Mouse (Mus musculus) kidney, postnatal 0 days (tissue): ENCODE data around the gene Capn6. TPM values are rescaled to one million over a fixed set of nuclear protein-coding genes. Genes with fewer than 3 reads are reported as not detected.

ENCODE experiments used
- ATAC-seq: fragments of 200-750 bp; cut with Nextera tagmentation; replicated peaks from 2 replicates; pipeline ENCODE4 v1.8.0; 2017; ENCODE audit warnings: low read depth, moderate number of reproducible peaks, moderate TSS enrichment, moderate library complexity; ENCODE audit not compliant: low FRiP score
- DNase-seq: peaks from one replicate; pipeline ENCODE4 v3.0.0-alpha.2; 2016; ENCODE audit warnings: low spot score
- H3K27ac ChIP-seq: fragments of 300-500 bp; sonication (generic); 2 replicates; pipeline ENCODE4 v1.5.1; 2014; ENCODE audit warnings: mild to moderate bottlenecking
- H3K27me3 ChIP-seq: fragments of 300-500 bp; sonication (generic); 2 replicates; pipeline ENCODE4 v1.6.1; 2014; ENCODE audit warnings: low read length, mixed read lengths; ENCODE audit not compliant: insufficient read depth
- H3K36me3 ChIP-seq: fragments of 300-500 bp; sonication (generic); 2 replicates; pipeline ENCODE4 v1.6.1; 2014; ENCODE audit warnings: low read length, mixed read lengths; ENCODE audit not compliant: insufficient read depth
- H3K4me1 ChIP-seq: fragments of 300-500 bp; sonication (generic); replicated peaks from 2 replicates; pipeline ENCODE4 v1.6.1; 2014; ENCODE audit warnings: antibody characterized with exemption, low read length, mixed read lengths; ENCODE audit not compliant: insufficient read depth
- H3K4me2 ChIP-seq: fragments of 300-500 bp; sonication (generic); 2 replicates; pipeline ENCODE4 v1.6.1; 2014; ENCODE audit warnings: mild to moderate bottlenecking, low read length, moderate library complexity, mixed read lengths
- H3K4me3 ChIP-seq: fragments of 300-500 bp; sonication (generic); replicated peaks from 2 replicates; pipeline ENCODE4 v1.5.1; 2014; ENCODE audit warnings: low read depth, low read length
- H3K9ac ChIP-seq: fragments of 300-500 bp; sonication (generic); 2 replicates; pipeline ENCODE4 v1.6.1; 2014; ENCODE audit warnings: low read depth, low read length
- H3K9me3 ChIP-seq: fragments of 300-500 bp; sonication (generic); replicated peaks from 2 replicates; pipeline ENCODE4 v1.6.1; 2016; ENCODE audit warnings: low read length, inconsistent platforms, mixed read lengths
- CTCF ChIP-seq: IDR thresholded peaks from 2 replicates; pipeline ENCODE4 v1.5.1; 2016; ENCODE audit warnings: antibody characterized with exemption, low read depth, mild to moderate bottlenecking, moderate library complexity
- WGBS: fragments of 180-500 bp; shearing (Covaris S2); extraction: QIAGEN DNeasy Blood & Tissue Kit; methylation state at CpG from one replicate; pipeline ENCODE4 v1.1.7; 2014; 5-methylcytosine and 5-hydroxymethylcytosine counted together
- polyA plus RNA-seq: library from polyadenylated mRNA; unstranded; fragments of >200 nt; fragmentation: Nextera tagmentation; extraction: Ambion mirVana; gene quantifications from 2 replicates; pipeline ENCODE4 v1.2.1, GENCODE M21; 2015

Capn6 gene
- polyA plus RNA-seq = 82.8 and 84.0 TPM in 2 replicates

DNA sequence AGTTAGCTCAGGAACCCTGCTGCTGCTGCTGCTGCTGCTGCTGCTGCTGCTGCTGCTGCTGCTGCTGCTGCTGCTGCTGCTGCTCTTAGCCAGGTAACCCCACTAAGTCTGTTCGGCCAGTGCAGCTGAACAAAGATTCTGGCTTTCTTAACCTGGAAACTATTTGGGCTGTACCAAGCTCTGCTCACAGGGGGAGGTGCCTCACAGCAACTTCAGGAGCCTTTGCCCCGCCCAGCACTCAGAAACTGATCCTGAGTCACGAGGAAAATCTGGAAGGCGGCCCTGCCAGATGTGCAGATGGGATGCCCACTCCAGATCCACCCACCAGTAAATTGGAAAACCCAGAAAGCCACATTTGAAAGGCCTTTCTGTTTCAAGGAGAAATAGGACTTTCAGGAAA is at the start of gene Capn6:
TSS of gene Capn6 (minus strand) at position 203 of the 400 bp plus-strand sequence.
- no peak for TF ChIP-seq CTCF
- H3K9ac ChIP-seq = no peak within 1 kb of the TSS
- H3K36me3 ChIP-seq = no peaks in the 10 kb centered on the region
- H3K27ac ChIP-seq = no peak within 1 kb of the TSS
- H3K4me1 ChIP-seq = no peaks in the 10 kb centered on the region
- peak within 1 kb of the TSS; percentile 29 for H3K4me3 ChIP-seq
- H3K9me3 ChIP-seq = no peaks in the 10 kb centered on the region
- H3K27me3 ChIP-seq = no peaks in the 10 kb centered on the region
- ATAC-seq (peak; percentile 76), DNase-seq (peak; percentile 74)
- peak within 1 kb of the TSS; percentile 45 for H3K4me2 ChIP-seq
- 37% methylated on average over 4 of the region's 4 CpGs for WGBS

DNA sequence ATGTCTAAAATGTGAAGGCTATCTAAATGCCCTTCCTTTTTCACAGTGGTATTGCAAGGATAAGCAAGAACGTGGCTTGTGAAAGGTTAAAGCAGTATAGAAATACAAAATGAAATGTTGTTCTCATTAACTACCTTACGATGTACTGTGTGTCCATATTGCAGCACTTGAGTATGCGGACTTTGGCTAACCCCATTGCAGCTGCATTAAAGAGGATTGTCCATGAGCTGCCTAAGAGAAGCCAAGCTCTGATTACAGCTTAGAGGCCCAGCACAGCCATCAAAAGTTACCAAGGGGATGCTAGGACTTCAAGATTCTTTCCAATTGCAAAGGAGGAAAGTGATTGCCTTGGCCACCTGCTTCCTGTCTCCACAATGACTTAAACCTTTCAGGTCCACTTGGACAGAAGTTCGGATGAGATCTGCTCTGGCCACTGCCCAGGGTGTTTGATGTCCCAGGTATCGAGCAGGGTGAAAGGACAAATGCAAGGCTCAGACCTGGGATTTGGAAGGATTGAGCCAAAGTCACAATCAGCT is 40.0 kb upstream of the Capn6 start:
- no peak overlapping the region for H3K4me3 ChIP-seq
- H3K4me2 ChIP-seq = no peak overlapping the region
- ATAC-seq (no peak), DNase-seq (no peak)
- H3K4me1 ChIP-seq = no peaks in the 10 kb centered on the region
- 74% methylated on average over 5 of the region's 5 CpGs for WGBS
- H3K9me3 ChIP-seq = no peaks in the 10 kb centered on the region
- H3K27me3 ChIP-seq = 0 out of 2 replicates have a peak, but pooled peaks cover 3% of the 10 kb centered on the region
- no peak overlapping the region for H3K9ac ChIP-seq
- no peaks in the 10 kb centered on the region for H3K36me3 ChIP-seq
- H3K27ac ChIP-seq = no peak overlapping the region
- no peak for TF ChIP-seq CTCF

DNA sequence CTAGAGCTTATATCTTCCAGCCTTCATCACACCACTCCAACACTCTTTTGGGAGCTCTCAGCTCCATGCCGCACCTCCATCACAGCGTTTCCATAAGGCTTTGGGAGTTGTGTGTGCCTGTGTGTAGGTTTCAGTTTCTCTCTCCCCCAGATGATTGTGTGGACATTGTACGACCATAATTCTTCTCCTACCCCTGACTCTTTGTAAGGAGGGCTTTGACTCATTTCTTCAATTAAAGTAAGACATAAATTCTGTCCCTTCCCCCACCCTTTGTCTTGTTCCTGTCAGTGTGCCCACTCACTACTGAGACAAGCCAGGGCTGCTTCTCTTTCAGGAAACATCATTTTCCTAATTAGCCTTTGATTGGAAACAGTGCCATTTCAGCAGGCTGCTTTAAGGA is 24.1 kb upstream of the Capn6 start:
- Histone ChIP-seq H3K27ac (no peak overlapping the region), H3K4me2 (no peak overlapping the region), H3K36me3 (no peaks in the 10 kb centered on the region), H3K9ac (no peak overlapping the region), H3K4me1 (no peaks in the 10 kb centered on the region), H3K4me3 (no peak overlapping the region), H3K9me3 (no peaks in the 10 kb centered on the region), H3K27me3 (0 out of 2 replicates have a peak, but pooled peaks cover 3% of the 10 kb centered on the region)
- DNase-seq (peak; percentile 47), ATAC-seq (no peak)
- WGBS = 42% methylated on average over 3 of the region's 3 CpGs
- no peak for TF ChIP-seq CTCF

DNA sequence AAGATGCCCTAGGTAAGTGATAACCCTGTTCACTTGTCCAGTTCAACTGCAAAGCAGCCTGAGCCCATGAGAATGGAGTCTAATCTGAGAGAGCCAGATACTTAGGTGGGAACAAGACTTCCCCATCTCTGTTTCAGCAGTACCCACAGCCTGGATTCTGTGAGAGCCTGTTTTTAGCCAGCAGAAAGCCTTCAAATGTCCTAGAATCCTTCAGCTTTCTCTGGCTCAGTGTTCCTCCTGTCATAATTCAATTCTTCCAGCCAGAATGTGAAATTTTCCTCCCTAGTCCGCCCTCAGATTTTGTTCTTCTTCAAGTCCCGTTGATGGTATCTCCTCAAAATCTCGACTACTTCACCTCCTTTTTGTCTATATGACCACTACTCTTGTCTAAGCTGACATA is 22.8 kb upstream of the Capn6 start:
- Histone ChIP-seq H3K4me2 (no peak overlapping the region), H3K4me1 (no peaks in the 10 kb centered on the region), H3K36me3 (no peaks in the 10 kb centered on the region), H3K9ac (no peak overlapping the region), H3K27me3 (0 out of 2 replicates have a peak, but pooled peaks cover 3% of the 10 kb centered on the region), H3K9me3 (no peaks in the 10 kb centered on the region), H3K27ac (no peak overlapping the region), H3K4me3 (no peak overlapping the region)
- TF ChIP-seq CTCF = no peak
- no peak for DNase-seq
- 73% methylated on average over 3 of the region's 3 CpGs for WGBS
- ATAC-seq = no peak

DNA sequence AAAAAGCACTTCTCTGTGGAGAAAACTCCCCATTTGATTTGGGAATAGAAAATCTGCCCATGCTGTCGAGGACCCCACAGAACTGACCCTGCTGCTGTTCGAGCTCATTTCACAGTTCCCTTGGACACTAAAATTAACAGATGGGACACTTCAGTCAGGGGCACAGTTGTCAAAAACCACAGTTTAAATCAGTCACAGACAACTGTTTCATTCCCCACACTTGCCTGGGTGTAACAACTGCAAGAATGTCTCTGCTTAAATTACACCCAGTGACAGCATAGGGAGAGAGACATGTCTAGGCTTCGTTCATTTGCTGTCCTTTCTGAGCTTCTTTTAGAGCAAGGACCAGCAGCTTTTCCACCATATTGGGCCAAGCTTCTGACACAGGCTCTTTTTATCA is 19.4 kb upstream of the Capn6 start:
- DNase-seq (no peak), ATAC-seq (no peak)
- H3K9me3 ChIP-seq = no peaks in the 10 kb centered on the region
- no peak overlapping the region for H3K9ac ChIP-seq
- H3K4me3 ChIP-seq = no peak overlapping the region
- no peak for TF ChIP-seq CTCF
- WGBS = 52% methylated on average over 3 of the region's 3 CpGs
- no peaks in the 10 kb centered on the region for H3K4me1 ChIP-seq
- no peak overlapping the region for H3K27ac ChIP-seq
- no peak overlapping the region for H3K4me2 ChIP-seq
- 0 out of 2 replicates have a peak, but pooled peaks cover 3% of the 10 kb centered on the region for H3K27me3 ChIP-seq
- H3K36me3 ChIP-seq = no peaks in the 10 kb centered on the region

DNA sequence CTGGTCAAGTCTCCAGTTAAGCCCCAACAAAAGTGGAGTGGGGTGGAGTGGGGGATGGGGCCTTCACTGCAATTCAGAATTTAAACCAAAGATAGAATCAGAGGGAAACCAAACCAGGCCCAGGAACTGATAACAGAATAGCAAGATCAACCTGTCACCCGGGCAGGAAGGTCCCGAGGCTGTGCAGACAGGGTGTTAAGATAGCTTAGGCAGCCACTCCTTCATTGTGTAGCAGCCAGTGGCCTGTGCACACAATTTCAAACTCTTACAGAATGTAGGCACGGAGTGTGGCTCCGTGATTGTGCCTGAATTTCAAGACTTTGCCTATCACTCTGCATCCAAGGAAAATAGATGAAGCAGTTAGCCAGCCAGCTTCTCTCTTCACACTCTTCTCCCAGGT is 693 bp downstream of the Capn6 start:
- no peak for DNase-seq

DNA sequence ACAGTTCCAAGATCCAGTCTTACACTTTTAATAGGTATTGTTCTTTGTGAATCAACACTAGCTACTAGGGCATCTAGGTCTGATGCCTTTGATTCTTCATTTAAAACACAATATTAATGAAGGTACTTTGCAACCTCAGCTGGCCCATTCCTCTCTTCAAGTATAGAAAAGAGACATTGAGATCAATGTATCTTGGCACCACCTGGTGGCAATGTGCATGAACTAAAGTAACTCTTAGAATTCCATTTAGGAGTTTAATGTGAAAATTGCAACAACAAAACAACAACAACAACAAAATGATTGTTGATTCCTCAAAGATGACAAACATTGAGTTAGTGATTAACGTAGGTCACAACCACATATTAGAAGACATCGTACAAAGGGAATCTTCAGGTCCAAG is 8.3 kb downstream of the Capn6 start:
- peak; percentile 49; the same call in 1 of the 2 replicates for TF ChIP-seq CTCF
- DNase-seq (no peak), ATAC-seq (no peak)
- 95% methylated on average over 2 of the region's 2 CpGs for WGBS
- H3K9ac ChIP-seq = no peak overlapping the region
- no peak overlapping the region for H3K27ac ChIP-seq
- H3K4me3 ChIP-seq = no peak overlapping the region
- no peaks in the 10 kb centered on the region for H3K4me1 ChIP-seq
- H3K36me3 ChIP-seq = no peaks in the 10 kb centered on the region
- no peak overlapping the region for H3K4me2 ChIP-seq
- no peaks in the 10 kb centered on the region for H3K27me3 ChIP-seq
- no peaks in the 10 kb centered on the region for H3K9me3 ChIP-seq

More for the DNA sequence above, 693 bp downstream of the Capn6 start:
- Histone ChIP-seq H3K36me3 (no peaks in the 10 kb centered on the region), H3K27ac (no peak overlapping the region), H3K27me3 (no peaks in the 10 kb centered on the region), H3K9ac (no peak overlapping the region), H3K4me3 (peak overlapping the region; percentile 29; the same call in 1 of the 2 replicates), H3K4me2 (peak overlapping the region; percentile 45), H3K4me1 (no peaks in the 10 kb centered on the region), H3K9me3 (no peaks in the 10 kb centered on the region)
- no peak for TF ChIP-seq CTCF
- ATAC-seq = no peak
- 37% methylated on average over 4 of the region's 4 CpGs for WGBS
